Mouse (Mus musculus) urinary bladder, postnatal 36 days (tissue): ENCODE measurements around the gene Serpinb6a.
A peak's percentile ranks its signal among the peaks of the same experiment; 100 is the strongest.

Experiments used
- DNase-seq, 2 experiments: peaks; one replicate each; pipeline ENCODE4 v3.0.0; 2022; ENCODE audit warnings: low spot score in 2 of 2, mixed read lengths in 1 of 2

Gene Serpinb6a

DNA sequence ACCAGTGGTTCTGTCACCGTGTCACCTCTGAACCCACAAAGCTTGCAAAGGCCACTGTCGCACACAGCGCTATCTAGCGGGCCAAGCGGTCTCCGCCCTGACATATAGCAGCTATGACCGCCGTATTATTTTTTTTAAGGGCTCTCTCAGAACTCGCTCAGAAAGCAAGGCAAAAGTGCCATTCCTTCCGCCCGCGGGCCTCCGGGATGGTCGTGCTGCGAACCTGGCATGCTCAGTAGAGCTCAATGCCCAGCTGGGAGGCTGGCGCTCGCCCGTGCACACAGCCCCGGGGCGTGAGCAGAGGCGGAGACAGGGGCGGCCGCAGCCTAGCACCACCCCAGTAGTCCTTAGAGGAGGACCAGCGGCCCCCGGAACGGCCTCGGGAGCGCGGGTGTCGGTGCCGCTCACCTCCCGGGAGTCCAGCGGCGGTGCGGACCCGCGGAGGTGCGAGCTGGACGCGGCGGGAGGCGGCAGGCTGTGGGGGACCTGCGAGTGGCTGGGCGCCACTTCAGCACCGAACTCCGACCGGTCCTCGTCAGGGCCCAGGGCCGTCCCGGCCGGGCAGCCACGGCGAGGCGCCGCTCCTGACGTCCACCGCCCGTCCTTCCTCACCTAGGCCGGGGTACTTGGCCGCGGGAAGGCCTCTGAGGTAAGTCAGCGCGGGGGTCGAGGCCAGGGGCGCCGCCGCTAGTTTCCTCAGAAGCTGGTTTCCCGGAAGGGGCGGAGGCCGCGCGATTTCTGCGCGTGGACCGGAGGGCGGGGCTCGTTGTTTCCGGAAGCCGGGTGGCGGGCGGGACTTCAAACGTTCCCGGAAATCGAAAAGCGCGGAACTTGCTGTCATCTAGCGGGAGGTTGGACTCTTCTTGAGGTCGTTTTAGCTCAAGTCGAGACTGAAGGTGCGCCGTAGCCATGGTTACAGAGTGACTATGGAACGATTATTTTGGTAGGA lies at the start of gene Serpinb6a, which contains the start of gene Ripk1:
TSS of gene Serpinb6a (minus strand) at position 737 of the 949 bp plus-strand sequence.
TSS of gene Ripk1 (plus strand) at position 306 of the 949 bp plus-strand sequence.
- DNase-seq: peak; percentile 88 to 90

DNA sequence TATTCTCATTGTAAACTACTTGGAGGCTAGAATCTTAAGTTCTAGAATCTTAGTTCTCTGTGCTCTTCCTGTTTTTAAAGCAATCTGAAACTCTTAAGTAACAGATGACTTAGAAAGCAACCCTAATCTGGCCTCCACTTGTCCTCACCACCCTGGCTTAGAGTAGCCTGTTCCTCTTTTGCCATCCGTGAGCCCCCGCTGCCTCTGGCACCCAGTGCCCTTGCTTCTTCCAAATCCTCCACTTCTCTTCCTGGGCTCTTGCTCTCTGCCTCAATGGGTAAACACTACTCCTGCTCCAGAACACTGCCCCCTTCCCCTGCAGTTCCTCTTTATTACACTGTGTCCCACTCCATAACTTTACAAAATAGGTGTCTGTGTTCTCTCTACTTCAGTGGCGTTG lies 49.1 kb upstream of the Serpinb6a start:
- no peak for DNase-seq

DNA sequence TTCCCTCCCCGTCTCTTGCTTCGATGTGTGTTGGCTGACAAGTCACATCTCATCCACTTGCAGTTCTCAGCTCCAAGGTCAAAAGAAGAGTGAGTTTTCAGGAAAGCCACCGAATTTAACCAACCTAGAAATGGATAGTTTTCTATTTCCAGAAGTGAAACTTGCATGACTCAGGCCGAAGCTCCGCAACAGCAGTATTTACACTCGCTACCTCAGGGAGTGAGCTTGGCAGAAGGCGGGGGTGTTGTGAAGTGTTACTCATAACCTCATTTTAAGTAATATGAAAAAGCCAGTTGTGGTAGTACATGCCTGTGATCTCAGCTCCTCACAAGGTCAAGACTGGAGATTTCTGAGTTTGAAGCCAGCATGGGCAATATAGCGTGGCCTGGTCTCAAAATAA lies 47.9 kb upstream of the Serpinb6a start:
- no peak for DNase-seq

DNA sequence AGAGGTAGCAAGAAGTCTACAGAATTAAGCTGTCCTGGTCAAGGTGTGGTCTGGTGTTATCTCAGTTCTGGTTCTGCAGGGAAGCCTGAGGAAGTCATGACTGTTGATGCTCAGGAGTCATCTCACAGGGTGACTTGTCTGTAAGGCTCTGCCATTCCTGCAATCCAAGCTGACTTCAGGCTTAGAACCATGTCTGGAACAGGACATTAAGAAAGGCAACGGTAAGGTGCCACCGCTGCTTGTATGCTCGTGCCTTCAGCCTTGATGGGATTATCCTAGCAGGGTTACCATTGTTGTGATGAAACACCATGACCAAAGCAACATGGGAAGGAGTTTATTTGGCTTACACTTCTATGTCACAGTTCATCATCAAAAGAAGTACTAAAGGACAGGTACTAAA lies 44.9 kb upstream of the Serpinb6a start:
- no peak for DNase-seq

DNA sequence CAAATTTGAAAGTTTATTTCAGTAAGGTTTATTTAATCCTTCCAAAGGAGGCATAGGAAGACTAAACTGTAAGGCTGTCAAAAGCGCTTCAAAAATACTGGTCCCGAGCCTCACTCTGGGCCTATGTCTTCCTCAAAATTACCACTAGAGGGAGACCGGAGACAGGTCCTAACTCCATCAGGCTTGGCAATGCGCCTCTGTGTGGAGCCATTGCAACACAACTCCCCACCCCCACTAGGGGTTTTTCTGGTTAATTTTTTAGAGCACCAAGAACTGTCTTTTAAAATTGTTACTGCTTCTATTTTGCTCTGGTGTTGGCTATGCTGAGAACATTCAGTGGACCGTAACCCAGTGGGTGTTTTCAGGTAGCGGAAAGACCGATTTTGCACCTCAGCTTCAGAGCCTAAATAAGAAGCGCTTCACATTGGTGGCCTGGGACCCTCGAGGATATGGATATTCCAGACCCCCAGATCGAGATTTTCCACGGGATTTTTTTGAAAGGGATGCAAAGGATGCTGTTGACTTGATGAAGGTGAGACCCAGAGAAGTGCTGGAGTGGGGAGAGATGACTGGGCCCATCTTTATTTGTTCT lies 43.9 kb upstream of the Serpinb6a start:
- peak; percentile 57 to 78 for DNase-seq

DNA sequence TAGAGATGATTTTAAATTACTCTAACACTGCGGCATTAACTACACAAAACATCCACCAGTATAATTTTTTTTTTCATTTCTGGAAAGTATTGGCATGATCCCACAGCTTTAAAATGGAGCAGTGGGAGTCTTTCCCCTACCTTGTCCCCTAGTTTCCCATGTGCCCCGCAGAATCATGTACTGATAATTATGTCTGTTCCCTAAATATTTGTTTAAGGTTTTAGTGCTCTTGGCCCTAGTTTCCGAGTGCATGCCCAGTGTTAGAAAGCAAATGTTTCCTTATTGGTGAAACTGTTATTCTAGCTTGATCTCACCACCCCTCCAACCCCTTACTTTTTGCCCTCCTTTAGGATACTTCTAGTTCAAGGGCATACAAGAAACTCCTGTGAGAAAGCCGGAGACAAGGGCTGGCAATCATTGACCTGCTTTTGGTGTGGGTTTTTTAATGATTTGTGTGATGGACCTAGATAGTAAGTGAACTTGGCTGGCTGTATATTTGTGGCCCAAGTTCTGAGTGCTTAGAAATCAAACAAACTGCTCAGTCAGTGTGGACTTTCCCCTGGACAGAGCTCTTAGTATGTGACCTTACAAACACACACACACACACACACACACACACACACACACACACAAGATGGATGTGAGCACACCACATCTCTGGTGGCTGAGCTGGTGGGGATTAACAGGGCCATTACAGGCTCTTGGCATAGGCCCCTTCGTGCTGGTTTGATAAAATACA lies 43.1 kb upstream of the Serpinb6a start:
- no peak for DNase-seq

DNA sequence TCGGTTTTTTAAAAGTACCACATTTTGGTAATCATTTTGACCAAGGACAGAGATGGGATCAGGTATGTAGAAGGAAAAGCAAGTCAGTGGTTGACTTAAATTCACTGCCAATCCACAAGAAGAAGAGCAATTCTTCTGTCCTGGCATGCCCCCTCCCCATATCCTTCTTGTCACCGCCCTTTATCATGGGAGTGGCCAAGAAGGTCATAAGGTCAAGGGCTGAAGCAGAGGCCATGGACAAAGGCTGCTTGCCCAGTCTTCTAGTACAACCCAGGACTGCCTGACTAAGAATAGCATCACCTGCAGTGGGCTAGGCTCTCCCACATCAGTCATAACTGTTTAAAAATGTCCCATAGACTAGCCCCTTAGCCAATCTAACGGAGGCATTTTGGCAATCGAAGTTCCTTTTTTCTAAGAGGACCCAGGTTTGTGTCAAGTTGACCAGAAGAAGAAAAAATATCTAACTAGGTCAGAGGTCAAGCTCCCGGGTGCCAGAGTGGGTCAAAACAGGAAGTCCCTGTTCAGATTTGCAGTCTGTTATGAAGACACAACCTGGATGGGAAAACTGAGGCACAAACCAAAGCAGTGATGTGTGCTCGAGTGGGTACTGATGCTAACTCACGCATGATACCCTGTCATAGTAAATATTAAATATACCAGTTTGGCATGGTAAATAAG lies 41.3 kb upstream of the Serpinb6a start:
- DNase-seq: no peak

DNA sequence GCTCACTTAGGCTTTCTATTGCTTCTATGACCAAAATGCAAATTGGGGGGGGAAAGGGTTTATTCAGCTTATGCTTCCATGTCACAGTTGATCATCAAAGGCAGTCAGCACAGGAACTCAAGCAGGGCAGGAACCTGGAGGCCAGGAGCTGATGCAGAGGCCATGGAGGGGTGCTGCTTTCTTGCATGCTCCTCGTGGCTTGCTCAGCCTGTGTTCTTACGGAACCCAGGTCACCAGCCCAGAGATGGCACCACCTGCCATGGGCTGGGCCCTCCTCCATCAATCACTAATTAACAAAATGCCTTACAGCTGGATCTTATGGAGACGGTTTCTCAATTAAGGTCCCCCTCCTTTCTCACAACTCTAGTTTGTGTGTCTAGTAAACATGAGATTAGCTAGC lies 37.5 kb upstream of the Serpinb6a start:
- no peak for DNase-seq

DNA sequence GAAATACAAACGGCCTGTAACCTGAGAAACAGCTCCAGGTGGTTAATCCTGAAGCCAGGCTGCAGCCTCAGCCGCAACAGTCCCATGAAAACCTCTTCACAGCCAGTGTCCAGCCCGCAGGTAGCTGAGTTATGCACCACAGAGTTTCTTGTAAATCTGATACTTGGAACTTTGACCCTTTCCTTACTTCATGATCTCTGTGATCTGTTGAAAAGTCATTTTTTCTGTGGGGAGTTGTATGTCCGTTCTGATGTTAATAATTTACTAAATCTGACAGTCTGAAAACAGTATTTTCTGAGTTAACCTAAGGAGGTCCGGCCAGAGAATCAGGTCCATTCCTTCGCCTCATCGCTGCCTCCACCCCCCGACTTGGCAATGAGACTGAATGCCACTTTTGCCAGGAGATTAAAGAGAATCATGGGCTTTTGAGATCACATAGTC lies 36.3 kb upstream of the Serpinb6a start:
- DNase-seq: no peak

DNA sequence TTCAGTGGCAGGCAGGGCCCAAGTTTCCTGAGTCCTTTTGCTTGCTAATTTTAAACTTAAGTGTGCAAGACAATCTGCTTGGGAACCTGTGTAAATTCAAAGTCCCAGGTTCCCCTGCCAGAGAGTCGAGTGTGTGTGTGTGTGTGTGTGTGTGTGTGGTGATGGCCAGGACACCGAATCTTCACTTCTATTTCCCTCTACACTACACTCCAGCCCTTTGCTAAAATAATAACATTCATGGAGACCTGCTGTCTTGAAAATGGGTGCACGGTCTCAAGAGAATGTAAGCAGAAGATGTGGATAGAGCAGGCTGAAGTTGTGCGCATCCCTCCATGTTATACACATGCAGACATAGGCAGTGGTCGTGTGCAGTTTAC lies 35.5 kb upstream of the Serpinb6a start:
- no peak for DNase-seq

DNA sequence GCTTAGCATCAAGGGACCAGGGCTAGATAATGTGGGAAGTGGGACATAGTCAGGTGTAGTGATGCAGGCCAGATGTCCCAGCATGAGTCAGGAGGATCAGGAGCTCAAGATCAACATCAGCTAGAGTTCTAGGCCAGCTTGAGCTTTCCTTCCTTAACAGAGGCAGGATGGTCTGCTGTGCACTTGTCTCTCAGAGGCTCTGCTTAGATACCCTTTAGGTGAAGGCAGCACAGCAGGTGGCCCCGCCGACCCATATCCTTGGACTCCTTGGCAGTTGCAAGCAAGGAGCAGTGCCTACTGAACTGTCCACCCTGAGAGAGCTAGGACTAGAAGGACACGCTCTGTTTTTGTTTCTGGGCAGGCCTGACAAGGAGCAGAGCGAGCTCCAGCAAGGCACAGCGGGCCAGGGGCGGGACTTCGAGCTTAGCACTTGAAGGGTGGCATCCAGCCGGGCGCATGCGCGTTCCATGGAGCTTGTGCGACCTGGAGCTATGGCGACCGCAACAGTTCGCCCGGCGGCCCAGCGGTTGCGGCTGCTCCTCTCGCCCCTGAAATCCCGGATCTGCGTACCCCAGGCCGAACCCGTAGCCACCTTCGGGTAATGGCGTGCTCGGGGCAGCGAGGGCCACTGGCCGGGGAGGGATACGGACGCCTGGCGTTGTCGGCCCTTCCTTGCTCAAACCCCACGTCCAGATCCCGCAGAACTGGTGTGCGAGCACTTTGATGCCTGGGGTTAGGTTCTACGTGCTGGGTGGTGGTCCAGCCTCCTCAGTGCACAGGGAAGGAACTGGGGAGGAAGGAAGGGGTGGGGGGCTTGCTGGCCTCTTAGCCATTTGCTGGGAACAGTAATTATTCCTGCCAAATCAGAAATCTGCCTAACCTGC lies 34.8 kb upstream of the Serpinb6a start, which contains the start of gene Bphl:
TSS of gene Bphl (plus strand) at position 426 of the 884 bp plus-strand sequence.
- DNase-seq: peak; percentile 84 to 93

DNA sequence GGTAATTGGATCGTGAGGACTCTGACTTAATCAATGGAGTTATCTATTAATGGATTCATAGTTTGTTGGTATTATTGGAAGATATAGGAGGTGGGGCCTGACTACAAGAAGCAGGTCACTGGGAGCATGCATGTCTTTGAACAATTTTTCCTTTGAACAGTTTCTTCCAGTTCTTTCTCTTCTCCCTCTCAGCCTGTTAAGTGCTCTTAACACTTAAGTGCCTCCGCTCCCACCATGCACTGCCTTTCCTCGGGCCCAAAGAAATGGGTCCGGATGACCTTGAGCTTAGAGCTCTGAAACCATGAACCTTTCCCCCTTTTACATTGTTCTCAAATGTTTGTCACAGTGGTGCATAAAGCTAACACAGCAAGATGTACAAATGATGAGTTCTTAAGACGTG lies 34.1 kb upstream of the Serpinb6a start:
- no peak for DNase-seq

DNA sequence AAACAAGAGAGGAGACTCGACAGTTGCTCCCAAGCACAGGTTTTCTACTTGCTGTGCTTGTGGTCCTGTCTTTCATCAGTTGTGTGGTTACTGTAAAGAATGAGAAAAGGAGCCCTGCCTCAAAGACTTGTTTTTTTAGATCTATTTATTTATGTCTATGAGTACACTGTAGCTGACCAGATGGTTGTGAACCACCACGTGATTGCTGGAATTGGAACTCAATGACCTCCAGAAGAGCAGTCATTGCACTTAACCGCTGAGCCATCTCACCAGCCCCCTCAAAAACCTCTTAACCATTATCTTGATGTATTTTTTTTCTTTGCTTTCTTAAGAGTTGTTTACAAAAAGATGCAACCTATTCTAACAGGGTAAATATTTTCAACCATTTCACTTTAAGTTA lies 32.8 kb upstream of the Serpinb6a start:
- DNase-seq: no peak

DNA sequence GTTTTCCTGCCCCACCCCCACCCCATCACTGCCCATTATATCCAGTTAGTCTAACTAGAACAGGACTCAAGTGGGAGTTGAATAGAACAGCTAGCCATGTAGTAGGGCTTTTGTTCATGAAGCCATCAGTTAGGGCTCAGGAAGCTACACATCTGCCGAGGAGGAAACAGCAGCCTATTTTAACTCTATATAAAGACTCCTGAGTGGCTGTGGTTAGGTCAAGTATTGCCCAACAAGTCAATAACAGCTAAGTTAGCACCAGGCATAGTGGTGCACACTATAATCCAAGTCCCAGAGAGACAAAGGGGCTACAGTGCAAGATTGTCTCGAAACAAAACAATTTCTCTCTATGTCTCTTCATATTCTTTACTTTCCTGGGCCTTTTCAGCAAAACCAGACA lies 29.4 kb upstream of the Serpinb6a start:
- no peak for DNase-seq

DNA sequence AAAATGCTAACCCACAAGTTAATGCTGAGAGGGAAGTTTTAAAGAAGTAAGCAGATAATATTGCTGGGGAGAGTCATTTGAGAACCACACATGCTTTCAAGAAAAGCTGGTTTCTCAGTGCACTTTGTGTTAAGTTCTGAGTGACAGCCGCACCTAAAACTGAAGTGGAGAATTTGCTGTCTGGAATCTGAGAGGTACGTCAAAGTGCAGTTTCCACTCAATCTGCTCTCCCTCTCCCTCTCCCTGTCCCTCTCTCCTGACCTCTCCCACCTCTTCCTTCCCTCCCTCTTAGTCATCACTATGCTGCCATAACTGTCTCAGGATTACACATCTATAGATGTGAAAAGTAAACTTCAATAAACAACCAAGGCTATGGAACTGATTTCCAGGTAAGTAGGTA lies 19.4 kb upstream of the Serpinb6a start:
- DNase-seq: no peak

DNA sequence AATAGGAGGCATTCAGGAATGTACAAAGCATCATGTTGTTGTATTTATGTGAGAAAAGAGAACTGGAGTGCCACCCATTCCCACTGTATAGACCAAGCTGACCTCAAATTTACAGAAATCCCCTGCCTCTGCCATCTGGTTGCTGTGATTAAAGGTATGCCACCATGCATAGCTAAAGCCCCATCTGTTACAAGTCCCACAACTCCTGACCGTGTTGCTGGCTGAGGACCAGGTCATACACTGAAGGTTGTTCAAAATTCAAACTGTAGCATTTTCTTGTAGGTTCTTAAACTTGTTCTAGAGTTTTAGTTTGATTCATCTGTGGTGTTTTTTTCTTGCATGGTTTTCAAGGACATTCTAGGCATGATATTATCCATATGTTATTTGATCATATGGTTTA lies 15.9 kb upstream of the Serpinb6a start:
- no peak for DNase-seq

DNA sequence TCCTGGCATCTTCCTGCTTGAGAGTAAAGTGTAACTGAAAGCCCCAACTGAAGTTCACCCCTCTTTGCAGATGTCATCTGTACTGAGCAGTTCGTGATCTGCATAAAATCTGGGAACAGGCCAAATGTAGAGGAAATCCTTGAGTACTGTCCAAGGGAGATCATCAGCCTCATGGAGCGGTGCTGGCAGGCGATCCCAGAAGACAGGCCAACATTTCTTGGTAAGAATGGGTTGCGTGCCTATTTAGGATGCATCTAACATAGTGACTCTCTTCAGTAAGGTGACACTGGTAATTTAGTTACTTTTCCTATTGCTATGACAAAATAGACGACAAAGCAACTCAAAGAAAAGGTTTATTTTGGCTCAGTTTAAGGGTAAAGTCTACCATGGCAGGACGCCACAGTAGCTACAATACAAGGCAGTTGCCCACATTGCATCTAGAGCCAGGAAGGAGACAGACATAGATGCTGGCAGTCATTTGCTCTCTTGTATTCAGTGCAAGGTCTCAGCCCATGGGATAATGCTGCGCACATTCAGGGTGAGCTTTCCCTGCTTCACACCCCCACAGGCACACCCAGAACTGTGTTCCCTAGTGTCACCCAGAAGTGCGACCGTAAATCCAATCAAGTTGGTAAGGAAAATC lies 14.5 kb upstream of the Serpinb6a start:
- no peak for DNase-seq

DNA sequence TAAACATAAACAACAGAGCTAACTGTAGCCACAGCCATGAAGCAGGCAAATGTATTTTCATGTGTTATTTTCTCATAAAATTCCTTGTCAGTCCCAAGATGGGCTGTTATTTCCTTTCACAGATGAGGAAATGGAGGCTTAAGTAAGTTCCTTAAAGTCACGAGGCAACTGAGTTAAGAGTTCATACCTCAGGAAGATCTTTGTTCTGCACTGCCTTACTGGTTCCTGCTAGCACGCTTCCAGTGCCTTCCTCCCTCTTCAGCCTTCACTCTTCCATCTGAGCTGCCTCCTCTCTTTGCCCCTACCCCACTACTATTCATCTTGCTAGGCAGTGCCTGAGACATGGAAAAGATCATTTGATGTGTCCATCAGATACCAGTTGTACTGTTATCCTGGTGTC lies 4.6 kb upstream of the Serpinb6a start:
- DNase-seq: no peak

DNA sequence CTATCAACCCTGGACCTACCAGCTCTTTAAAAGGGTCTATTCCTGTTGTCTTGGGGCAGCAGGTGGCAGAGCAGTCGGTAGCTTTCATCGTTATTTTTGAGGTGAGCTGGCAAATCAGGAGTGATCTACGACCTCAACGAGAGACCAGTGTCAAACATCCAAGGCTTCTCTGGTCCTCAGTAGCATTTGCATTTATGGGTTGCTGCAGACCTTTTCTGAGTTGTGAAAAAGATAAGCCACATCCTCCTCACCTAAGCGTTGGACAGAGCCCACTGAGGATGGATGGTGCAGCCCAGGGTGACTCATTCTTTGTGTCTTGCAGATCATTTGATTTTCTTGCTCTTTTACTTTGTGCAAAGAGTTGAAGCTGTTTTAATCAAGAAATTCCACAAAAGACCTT lies 464 bp upstream of the Serpinb6a start:
- no peak for DNase-seq

DNA sequence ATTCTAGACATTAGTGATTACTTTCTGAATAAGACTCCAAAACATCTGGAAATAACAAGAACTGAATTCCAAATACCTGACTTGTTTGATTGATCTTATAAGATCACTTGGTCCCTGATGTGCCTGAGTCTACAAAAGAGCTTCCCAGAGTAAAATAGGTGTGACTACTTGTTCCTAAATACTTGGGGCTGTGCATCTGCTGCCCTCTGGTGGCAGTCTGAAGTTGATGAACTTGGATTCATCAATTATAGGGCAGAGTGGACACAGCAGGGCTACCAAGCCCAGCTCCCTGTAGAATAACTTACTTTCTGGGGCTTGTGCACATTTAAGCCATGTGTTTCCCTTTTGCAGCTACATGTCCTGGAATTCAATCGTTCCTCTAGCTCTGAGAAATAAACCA lies 7.4 kb downstream of the Serpinb6a start:
- DNase-seq: peak; percentile 51 to 75
